Mouse (Mus musculus): ENCODE measurements around the gene Nek5. TPM values are rescaled to one million over a fixed set of nuclear protein-coding genes. Genes with fewer than 3 reads are reported as not detected.

Gene Nek5
- polyA plus RNA-seq, 1 experiment from 2014 or later, result not detected

- peaks cover 13% of the 10 kb centered on the region for H3K36me3 ChIP-seq
- H3K4me2 ChIP-seq (replicated peaks), result peak within 1 kb of the TSS; percentile 85
- H3K4me3 ChIP-seq, result peak within 1 kb of the TSS; percentile 66
- H3K27ac ChIP-seq, result no peak within 1 kb of the TSS
- peak within 1 kb of the TSS; percentile 66 for H3K9ac ChIP-seq
- H3K4me1 ChIP-seq, result peaks cover 7% of the 10 kb centered on the region; the same call in 1 of the 2 replicates
- no peaks in the 10 kb centered on the region for H3K27me3 ChIP-seq (replicated peaks)
- under 1% methylated on average over 36 of the region's 36 CpGs for WGBS
- ATAC-seq (ENCODE audit: low FRiP score, low read depth), result peak; percentile 100
- H3K9me3 ChIP-seq, result no peaks in the 10 kb centered on the region
Observed at GRCm38 (mm10) chr8:22060446-22060889, 64.4 kb downstream of the Nek5 start, which contains the start of gene Alg11. Gene Alg11 (plus strand): TSS chr8:22060721.

DNA sequence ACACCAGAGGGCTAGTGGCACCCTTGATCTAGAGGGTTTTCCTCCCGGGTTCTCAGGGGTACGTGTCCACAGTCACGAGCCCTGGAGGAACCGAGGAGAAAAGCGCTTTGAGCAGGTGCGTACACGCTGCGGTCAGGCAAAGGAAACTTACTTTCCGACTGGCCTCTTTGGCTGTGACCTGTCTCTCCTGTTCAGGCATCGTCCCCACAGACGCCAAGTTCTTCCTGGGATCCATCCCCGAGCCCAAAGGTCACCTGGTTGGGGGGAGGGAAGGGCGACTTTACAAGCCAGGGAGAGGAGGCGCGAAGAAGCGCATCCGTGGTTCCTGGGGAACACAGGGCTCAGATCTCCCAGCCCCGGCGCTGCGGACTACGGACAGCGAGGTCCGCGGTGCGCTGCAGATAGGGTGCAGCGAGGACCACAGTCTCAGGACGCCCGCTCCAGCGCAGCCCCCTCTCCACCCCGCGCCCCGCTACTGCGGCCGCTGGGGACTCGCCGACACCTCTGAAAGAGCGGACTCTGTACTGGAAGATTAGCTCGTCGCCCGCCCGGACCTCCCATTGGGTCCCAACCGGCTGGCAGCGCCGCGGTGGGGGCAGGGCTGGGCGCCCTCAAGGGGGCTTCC lies 64.9 kb downstream of the Nek5 start, which contains the start of gene Atp7b:
Gene Atp7b (minus strand): TSS at position 485 of the 625 bp plus-strand sequence.
- no peak within 1 kb of the TSS for H3K27ac ChIP-seq
- H3K4me1 ChIP-seq, result peaks cover 7% of the 10 kb centered on the region; the same call in 1 of the 2 replicates
- no peaks in the 10 kb centered on the region for H3K27me3 ChIP-seq (replicated peaks)
- under 1% methylated on average over 37 of the region's 46 CpGs for whole genome bisulfite sequencing
- peak; percentile 93 for ATAC-seq (ENCODE audit: low FRiP score, low read depth)
- H3K9me3 ChIP-seq, result no peaks in the 10 kb centered on the region
- peaks cover 7% of the 10 kb centered on the region for H3K36me3 ChIP-seq
- peak within 1 kb of the TSS; percentile 66 for H3K9ac ChIP-seq
- H3K4me3 ChIP-seq, result peak within 1 kb of the TSS; percentile 66
- H3K4me2 ChIP-seq (replicated peaks), result peak within 1 kb of the TSS; percentile 85

DNA sequence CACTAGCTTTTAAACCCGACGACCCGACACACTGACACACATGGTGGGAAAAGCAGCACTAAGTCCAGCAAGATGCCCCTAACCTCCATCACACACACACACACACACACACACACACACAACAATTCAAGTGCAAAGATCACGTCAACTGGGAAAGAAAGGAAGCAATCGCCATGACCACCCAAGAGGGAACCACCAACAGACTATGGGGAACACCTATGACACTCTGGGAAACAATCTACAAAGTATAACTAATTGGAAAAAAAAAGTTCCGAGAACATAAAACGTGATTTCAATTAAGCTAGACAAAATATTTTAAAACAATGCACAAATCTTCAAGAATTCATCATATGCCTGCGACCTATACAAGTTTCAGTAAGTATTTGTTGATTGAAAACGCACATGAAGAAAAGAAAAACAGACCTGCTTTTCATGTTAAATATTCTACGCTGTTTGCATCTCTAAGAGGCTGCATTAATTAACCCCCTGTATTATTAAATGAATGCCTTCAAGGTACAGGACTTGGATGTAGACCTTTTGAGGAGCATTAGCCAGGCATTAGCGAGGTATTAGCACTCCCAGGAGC lies 65.6 kb downstream of the Nek5 start:
- Histone ChIP-seq H3K9me3 (no peaks in the 10 kb centered on the region), H3K4me1 (peaks cover 7% of the 10 kb centered on the region; the same call in 1 of the 2 replicates), H3K27ac (no peak overlapping the region), H3K4me2 (replicated peaks) (peak overlapping the region; percentile 85), H3K9ac (peak overlapping the region; percentile 66; the same call in 1 of the 2 replicates), H3K36me3 (peaks cover 2% of the 10 kb centered on the region; the same call in 1 of the 2 replicates), H3K27me3 (replicated peaks) (no peaks in the 10 kb centered on the region), H3K4me3 (peak overlapping the region; percentile 66)
- 0 out of 2 replicates have a peak, but pooled peaks have one; percentile 0 for ATAC-seq (ENCODE audit: low FRiP score, low read depth)
- WGBS, result 39% methylated on average over 11 of the region's 11 CpGs

DNA sequence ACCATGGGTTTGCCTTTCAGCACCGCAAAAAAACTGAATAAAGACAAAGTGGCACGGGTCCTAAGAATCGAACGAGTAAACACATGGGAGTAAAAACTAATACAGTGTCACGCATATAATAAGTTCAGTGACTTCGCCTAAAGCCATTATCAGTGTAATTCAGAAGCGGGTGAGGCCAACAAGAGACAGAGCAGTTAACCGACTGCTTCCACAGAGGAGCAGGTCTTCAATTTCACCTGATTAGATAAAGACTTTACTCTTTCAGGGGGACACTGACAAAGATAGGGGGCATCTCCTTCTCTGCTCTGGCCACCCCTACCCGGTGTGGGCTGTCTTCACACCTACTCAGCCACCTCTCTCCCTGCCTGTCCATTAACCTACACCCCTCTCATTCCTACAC lies 66.5 kb downstream of the Nek5 start:
- no peaks in the 10 kb centered on the region for H3K36me3 ChIP-seq
- ATAC-seq (ENCODE audit: low FRiP score, low read depth), result no peak
- WGBS, result 83% methylated on average over 9 of the region's 9 CpGs

GRCm38 (mm10) chr8:22056850-22057249 lies 68.0 kb downstream of the Nek5 start:
- Histone ChIP-seq H3K27me3 (replicated peaks) (no peaks in the 10 kb centered on the region), H3K4me2 (replicated peaks) (no peak overlapping the region), H3K27ac (no peak overlapping the region), H3K36me3 (no peaks in the 10 kb centered on the region), H3K4me1 (peaks cover 7% of the 10 kb centered on the region; the same call in 1 of the 2 replicates), H3K9ac (no peak overlapping the region), H3K9me3 (no peaks in the 10 kb centered on the region), H3K4me3 (no peak overlapping the region)
- 88% methylated on average over 3 of the region's 3 CpGs for WGBS
- no peak for ATAC-seq (ENCODE audit: low FRiP score, low read depth)

More for the DNA sequence above, 66.5 kb downstream of the Nek5 start:
- Histone ChIP-seq H3K4me2 (replicated peaks) (no peak overlapping the region), H3K4me1 (peaks cover 7% of the 10 kb centered on the region; the same call in 1 of the 2 replicates), H3K9ac (no peak overlapping the region), H3K27me3 (replicated peaks) (no peaks in the 10 kb centered on the region), H3K4me3 (no peak overlapping the region), H3K9me3 (no peaks in the 10 kb centered on the region), H3K27ac (no peak overlapping the region)

GRCm38 (mm10) chr8:22055492-22055877 lies 69.4 kb downstream of the Nek5 start:
- no peak overlapping the region for H3K9ac ChIP-seq
- ATAC-seq (ENCODE audit: low FRiP score, low read depth), result no peak
- H3K27ac ChIP-seq, result no peak overlapping the region
- H3K4me1 ChIP-seq, result peaks cover 3% of the 10 kb centered on the region; the same call in 1 of the 2 replicates
- no peak overlapping the region for H3K4me2 ChIP-seq (replicated peaks)
- H3K9me3 ChIP-seq, result no peaks in the 10 kb centered on the region
- no peaks in the 10 kb centered on the region for H3K27me3 ChIP-seq (replicated peaks)
- 94% methylated on average over 2 of the region's 2 CpGs for WGBS
- H3K36me3 ChIP-seq, result no peaks in the 10 kb centered on the region
- no peak overlapping the region for H3K4me3 ChIP-seq

DNA sequence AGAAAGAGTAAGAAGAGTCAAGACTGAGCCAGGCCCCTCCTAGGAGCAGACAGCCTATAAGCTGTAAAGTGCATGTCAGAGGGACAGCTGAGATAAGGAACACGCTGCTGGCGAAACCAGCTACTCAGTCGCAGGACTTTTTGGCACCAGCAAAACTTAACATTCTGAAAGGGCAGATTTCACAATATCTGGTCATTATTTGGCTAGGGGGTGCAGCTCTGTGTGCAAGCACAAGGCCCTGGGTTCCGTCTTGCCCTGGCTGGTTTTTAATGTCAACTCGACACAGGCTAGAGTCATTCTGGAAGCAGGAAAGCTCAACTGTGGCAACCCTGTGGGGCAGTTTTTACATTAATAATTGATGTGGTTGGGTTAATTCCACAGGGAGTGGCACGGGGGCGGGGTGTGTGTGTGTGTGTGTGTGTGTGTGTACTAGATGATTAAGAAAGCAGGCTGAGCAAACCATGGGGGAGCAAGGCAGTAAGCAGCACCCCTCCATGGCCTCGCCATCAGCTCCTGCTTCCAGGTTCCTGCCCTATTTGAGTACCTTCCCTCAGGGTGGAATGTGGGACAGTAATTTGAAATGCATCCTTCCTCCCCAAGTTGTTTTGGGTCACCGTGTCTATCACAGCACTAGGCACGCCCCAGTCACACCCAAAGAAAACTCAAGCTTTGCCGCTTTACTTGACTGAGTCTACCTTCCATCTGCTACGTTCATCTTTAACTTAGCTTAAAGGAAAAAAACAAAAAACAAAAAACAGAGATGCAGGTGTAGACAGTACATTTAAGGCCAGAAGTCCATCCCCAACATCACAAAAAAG lies 70.0 kb downstream of the Nek5 start:
- H3K4me1 ChIP-seq, result peaks cover 3% of the 10 kb centered on the region; the same call in 1 of the 2 replicates
- no peak overlapping the region for H3K4me3 ChIP-seq
- H3K9me3 ChIP-seq, result no peaks in the 10 kb centered on the region
- H3K4me2 ChIP-seq (replicated peaks), result no peak overlapping the region
- H3K27ac ChIP-seq, result no peak overlapping the region
- no peak overlapping the region for H3K9ac ChIP-seq
- no peaks in the 10 kb centered on the region for H3K36me3 ChIP-seq
- no peaks in the 10 kb centered on the region for H3K27me3 ChIP-seq (replicated peaks)
- WGBS, result 89% methylated on average over 12 of the region's 12 CpGs
- no peak for ATAC-seq (ENCODE audit: low FRiP score, low read depth)

GRCm38 (mm10) chr8:22047699-22048464 lies 77.0 kb downstream of the Nek5 start:
- H3K9ac ChIP-seq, result no peak overlapping the region
- no peaks in the 10 kb centered on the region for H3K36me3 ChIP-seq
- 50% methylated on average over 2 of the region's 2 CpGs for WGBS
- no peak overlapping the region for H3K27ac ChIP-seq
- peak; percentile 58; the same call in 1 of the 2 replicates for ATAC-seq (ENCODE audit: low FRiP score, low read depth)
- H3K4me1 ChIP-seq, result 0 out of 2 replicates have a peak, but pooled peaks cover 7% of the 10 kb centered on the region
- H3K4me3 ChIP-seq, result no peak overlapping the region
- H3K27me3 ChIP-seq (replicated peaks), result no peaks in the 10 kb centered on the region
- no peak overlapping the region for H3K4me2 ChIP-seq (replicated peaks)
- H3K9me3 ChIP-seq, result no peaks in the 10 kb centered on the region

DNA sequence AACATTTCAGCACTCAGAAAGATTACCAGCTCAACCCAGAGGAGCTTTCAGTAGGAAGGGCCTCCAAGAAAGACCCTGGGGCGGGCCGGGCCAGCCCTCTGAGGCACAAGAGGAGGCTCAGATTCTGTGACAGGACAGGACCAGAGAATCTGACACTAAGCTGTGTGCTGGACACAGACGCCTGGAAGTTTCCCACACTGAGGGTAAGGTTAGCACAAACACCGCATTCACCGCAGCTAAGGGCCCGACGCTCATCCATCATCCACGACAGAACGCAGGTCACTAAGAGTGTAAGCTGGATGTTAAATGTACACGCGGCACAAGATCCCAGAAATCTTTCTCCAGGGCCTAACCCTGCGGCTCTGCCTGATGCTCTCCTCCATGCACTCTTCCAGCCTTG lies 81.1 kb downstream of the Nek5 start:
- Histone ChIP-seq H3K4me3 (no peak overlapping the region), H3K9me3 (no peaks in the 10 kb centered on the region), H3K4me2 (replicated peaks) (no peak overlapping the region), H3K27ac (no peak overlapping the region), H3K36me3 (no peaks in the 10 kb centered on the region), H3K27me3 (replicated peaks) (no peaks in the 10 kb centered on the region), H3K4me1 (peaks cover 14% of the 10 kb centered on the region; the same call in 1 of the 2 replicates), H3K9ac (no peak overlapping the region)
- WGBS, result 56% methylated on average over 12 of the region's 12 CpGs
- ATAC-seq (ENCODE audit: low FRiP score, low read depth), result peak; percentile 16; the same call in 1 of the 2 replicates

DNA sequence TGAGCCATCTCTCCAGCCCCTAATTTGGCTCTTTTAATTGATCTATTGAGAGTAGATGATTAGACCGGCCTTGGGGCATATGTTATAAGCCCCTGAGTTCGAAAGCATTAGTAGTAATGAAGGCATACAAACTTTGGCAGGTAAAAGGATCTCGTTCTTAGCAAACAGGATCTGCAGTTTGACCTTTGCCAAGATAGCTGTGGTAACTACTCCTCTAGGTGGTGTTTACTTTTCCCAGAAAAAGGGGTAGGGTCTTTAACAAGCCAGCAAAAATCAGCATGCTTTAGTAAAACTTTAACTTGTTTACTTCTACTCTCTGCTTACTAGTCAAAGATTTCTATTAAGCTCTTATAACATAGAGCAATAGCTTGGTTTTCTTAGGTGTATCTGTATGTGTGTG lies 82.3 kb downstream of the Nek5 start:
- Histone ChIP-seq H3K4me1 (peaks cover 14% of the 10 kb centered on the region; the same call in 1 of the 2 replicates), H3K4me3 (no peak overlapping the region), H3K9me3 (no peaks in the 10 kb centered on the region), H3K4me2 (replicated peaks) (no peak overlapping the region), H3K27me3 (replicated peaks) (no peaks in the 10 kb centered on the region), H3K9ac (no peak overlapping the region), H3K27ac (no peak overlapping the region), H3K36me3 (no peaks in the 10 kb centered on the region)
- no peak for ATAC-seq (ENCODE audit: low FRiP score, low read depth)
- 89% methylated on average over 3 of the region's 3 CpGs for WGBS

DNA sequence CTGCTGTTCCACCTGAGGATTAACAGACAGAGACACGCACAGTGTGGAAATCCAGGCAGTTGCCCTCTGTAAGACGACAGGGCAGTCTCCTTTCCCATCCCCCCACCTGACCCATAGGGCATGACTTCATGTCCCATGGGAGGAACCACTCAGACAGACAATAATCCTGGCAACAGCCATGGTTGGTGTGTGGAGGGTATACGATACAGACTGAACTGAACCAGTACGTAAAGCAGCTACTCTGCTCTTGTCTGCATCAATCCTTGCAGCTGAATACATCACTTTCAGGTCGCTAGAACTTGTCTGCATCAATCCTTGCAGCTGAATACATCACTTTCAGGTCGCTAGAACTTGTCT lies 84.7 kb downstream of the Nek5 start:
- no peak for ATAC-seq (ENCODE audit: low FRiP score, low read depth)
- H3K4me3 ChIP-seq, result no peak overlapping the region
- H3K27ac ChIP-seq, result no peak overlapping the region
- H3K9me3 ChIP-seq, result no peaks in the 10 kb centered on the region
- no peak overlapping the region for H3K4me2 ChIP-seq (replicated peaks)
- WGBS, result 43% methylated on average over 6 of the region's 6 CpGs
- H3K4me1 ChIP-seq, result peaks cover 14% of the 10 kb centered on the region; the same call in 1 of the 2 replicates
- no peaks in the 10 kb centered on the region for H3K36me3 ChIP-seq
- H3K9ac ChIP-seq, result no peak overlapping the region
- no peaks in the 10 kb centered on the region for H3K27me3 ChIP-seq (replicated peaks)

Measured in neural tube, embryonic 12.5 days (tissue).